Mouse (Mus musculus) adrenal gland, adult (tissue): ENCODE results near the gene Mrpl48.
A peak's percentile ranks its signal among the peaks of the same experiment; 100 is the strongest.

Source experiments
- DNase-seq, 2 experiments: peaks; one replicate each; pipeline ENCODE4 v3.0.0; 2022 to 2023; ENCODE audit warnings: low spot score in 1 of 2; ENCODE audit not compliant: inconsistent age in 2 of 2

Gene Mrpl48

DNA sequence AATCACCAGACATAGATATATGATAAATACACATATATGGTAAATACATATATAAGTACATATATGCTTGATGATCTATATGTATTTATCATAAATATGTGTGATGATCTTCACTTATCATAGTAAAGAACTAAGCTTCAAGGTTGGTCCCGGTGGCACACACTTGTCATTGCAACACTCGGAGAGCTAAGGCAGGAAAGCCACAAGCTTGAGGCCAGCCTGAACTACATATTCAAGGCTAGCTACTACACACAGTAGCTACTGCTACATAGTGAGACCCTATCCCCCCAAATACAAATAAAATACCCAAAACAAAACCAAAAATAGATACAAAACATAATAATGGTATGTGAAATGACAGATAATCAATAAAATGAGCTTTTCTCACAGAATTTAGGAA is 72.3 kb downstream of the Mrpl48 start:
- DNase-seq, result no peak

DNA sequence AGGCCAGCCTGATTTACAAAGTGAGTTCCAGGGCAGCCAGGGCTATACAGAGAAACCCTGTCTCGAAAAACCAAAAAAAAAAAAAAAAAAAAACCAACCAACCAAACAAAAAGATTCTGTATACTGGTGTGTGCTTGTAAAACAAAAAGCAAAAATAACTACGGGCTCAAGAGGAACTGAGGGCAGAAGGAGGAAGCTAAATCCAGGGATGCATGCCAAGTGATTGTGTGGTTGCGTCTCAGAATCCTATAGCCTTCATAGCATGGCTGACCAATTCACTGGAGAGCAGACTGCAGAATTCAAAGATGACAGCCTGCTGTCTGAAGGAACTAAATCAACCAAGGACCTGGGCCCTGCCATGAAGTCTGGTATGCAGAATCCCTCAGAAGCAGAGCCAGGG is 73.9 kb downstream of the Mrpl48 start:
- DNase-seq, result no peak

DNA sequence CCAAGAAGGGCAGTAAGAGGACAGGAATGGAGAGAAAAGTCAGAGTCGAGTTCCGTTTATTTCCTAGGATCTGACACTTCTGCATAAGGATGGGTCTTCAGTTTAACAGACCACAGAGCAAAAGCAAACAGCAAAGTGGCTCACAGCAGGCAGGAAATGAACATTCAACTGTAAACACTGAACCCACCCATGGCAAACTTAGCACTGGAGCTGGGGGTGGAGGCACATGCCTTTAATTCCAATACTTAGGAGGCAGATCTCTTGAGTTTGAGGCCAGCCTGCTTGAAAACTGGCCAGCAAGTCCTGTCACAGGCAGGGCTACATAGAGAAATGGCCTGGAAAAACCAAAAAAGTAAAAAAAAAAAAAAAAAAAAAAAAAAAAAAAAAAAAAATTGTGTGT is 74.6 kb downstream of the Mrpl48 start:
- no peak for DNase-seq

DNA sequence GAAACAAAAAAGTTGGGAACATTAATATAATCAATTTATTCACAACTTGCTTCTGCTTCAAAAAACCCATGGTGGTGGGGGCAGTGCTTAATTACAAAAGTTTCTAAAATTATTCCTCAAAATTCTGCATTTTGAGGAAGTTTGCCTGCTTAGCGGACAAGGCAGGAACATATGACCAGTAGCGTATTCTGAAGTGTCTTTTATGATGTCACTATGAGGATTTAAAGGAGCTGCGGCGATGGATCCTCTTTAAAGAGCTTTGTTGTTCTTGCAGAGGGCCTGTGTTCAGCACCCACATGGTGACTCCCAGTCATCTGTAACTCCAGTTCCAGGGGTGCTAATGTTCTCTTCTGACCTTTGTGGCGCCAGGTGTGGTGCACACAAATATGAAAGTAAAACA is 77.3 kb downstream of the Mrpl48 start:
- no peak for DNase-seq

DNA sequence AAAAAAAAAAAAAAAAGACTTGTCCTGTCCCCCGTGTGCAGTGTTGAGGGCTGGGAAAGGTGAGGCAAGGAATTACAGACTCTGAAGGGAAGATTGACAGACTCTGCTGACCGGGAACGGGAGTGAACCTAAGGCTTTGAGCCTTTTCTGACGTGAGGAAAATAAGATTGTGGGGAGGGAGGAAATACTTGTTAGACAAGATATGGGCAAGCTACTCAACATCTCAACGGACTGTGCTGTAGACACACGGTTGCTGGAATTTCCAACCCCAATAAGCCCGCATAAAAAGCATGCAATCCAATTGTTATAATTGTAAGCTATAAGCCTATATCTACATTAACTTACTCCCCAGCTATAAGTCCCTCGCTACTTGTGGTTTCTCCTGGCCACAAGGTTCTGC is 83.4 kb downstream of the Mrpl48 start:
- no peak for DNase-seq

DNA sequence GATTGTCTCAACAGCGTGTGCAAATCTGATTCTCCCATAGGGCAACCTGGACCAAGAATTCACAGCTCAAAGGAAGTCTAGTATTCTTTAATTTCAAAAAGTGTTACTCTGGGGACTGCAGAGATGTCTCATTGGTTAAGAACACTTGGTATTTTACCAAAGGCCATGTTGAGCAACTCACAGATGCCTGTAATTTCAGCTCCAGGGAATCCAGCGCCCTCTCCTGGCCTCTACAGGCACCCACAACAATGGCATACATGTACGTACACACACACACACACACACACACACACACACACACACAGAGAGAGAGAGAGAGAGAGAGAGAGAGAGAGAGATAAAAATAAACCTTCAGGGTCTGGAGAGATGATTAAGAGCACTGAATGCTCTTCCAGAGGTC is 85.9 kb downstream of the Mrpl48 start:
- DNase-seq, result no peak

DNA sequence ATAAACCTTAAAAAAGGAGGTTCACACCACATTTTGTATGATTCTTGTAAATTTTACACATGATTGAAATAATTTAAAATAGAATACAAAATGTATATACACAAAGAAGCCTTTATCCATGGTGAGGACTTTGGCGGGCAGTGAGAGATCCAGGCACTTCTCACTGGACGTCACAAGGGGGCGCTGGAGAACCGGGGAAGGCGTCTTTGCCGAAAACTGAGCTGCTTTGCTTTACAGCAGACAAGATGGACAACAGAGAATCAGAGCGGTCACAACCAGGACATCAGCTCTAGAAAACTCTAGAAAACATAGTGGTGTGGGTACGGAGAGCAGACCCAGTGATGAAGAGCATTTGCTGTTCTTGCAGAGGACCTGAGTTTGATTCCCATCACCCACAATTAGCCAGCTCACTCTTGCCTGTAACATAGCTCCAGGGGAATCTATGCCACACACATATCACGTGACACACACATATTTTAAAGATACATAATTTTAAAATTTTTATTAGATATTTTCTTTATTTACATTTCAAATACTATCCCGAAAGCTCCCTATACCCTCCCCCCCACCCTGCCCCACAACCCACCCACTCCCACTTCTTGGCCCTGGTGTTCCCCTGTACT is 87.3 kb downstream of the Mrpl48 start:
- peak; percentile 81 to 92 for DNase-seq

DNA sequence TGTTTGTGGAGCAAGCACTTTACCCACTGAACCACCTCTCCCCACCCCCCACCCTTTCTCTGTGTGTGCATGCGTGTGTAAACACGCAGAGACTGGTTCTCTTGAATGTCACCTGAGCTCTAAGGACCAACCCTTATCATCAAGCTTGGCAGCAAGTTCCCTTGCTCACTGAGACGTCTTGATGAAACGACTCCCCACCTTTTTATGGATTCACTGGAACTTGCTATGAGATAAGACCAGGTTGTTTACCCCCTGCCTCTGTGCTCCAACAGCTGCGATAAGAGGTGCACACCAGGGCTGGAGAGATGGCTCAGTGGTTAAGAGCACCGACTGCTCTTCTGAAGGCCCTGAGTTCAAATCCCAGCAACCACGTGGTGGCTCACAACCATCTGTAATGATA is 87.9 kb downstream of the Mrpl48 start:
- DNase-seq, result no peak

DNA sequence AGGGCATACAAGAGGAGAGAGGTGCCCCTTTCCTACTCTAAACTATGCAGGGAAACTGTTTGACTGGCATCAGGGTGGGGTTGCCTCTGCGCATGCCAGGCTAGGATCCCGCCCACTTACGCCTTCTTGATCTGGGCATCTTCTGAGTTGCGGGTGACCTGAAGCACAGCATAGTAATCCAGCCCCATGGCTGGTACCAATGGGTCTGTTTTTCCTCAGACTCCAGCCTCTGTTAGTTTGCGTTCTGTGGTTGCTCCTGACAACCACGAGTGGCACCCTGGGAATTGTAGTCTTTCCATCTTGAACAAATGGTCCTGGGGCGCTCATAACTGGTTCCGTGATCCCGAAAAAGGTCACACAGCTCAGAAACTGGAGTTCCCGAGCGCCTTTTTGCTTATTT is 93.5 kb downstream of the Mrpl48 start, which contains the start of gene Dnajb13:
Gene Dnajb13, minus strand, starts transcription at position 388 of the 400 bp plus-strand sequence.
- peak in 1 of 2 experiments; percentile 31 for DNase-seq

DNA sequence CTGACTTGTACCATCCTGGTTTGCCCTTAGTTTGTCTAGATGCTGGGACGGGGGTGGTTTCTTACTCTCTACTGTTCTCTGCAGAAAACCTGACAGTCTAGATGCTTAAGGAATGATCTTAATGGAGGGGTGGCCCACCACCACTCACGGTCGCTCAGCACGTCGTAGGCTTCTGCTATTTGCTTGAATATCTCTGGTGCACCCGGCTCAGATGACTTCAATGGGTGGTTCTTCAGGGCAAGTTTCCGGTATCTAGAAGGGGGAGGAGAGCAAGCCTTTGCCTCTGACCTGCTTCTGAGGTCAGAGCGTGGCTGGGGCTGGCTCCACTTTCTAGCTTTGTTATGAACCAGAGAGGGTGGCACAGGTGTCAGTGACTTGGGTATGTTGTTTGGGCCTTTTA is 96.5 kb downstream of the Mrpl48 start:
- no peak for DNase-seq

DNA sequence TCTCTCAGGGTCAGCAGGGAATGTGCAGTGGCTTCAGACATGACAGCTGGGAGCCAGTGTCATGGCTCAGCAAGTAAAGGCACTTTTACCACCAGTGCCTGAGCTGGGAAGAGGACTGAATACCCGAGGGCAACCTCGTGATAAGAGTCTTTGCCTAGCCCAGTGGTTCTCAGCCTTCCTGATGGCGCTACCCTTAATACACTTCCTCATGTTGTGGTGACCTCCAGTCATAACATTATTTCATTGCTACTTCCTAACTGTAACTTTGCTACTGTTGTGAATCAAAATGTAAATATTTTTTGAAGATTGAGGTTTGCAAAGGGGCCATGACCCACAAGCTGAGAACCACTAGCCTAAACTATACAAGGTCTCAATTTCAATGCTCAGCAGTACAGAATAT is 99.4 kb downstream of the Mrpl48 start:
- DNase-seq, result no peak

DNA sequence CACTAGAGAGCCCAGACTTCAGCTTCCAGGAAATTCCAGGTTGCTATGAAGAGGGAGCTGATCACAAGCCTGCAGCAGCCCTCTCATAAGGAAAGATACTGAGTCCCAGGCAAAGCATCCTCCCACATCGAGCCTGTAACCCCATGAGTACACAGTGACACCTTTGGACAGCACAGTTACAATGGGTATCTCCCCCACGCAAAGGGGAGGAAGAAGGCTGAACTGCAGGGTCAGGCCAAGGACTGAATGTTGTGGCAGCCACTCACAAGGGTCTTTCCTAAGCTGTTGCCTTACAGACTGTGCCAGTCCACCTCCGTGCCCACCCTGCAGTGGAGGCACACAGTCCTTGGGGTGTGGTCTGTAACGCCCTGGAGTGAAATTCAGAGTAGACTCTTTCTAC is 101.6 kb downstream of the Mrpl48 start:
- no peak for DNase-seq

DNA sequence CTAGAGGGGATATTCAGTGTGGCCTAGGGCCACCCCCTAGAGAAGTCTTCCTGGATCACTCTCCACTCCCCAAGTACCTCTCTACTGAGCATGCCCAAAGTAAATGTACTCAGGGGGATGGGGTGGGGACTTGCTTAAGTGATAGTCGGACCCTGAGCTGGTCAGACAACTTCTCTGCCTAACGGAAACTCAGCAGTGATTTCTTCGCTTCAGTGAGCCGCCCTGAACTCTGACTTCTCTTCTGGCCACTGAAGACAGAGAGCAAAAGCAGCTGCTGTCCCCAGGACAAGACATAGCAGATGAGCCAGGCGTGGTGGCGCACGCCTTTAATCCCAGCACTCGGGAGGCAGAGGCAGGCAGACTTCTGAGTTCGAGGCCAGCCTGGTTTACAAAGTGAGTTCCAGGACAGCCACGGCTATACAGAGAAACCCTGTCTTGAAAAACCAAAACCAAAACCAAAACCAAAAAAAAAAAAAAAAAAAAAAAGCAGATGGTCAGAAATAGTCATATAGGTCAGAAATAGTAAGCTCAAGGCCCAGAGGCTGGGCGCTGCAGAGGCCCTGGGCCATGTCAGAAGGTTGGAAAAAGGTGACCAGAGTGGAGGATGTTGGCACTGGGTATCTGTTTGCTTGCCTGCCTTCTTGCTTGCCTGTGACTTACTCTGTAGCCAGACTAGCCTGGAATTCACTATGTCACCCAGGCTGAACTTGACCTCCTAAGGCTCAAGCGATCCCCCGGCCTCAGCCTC is 103.2 kb downstream of the Mrpl48 start:
- no peak for DNase-seq

DNA sequence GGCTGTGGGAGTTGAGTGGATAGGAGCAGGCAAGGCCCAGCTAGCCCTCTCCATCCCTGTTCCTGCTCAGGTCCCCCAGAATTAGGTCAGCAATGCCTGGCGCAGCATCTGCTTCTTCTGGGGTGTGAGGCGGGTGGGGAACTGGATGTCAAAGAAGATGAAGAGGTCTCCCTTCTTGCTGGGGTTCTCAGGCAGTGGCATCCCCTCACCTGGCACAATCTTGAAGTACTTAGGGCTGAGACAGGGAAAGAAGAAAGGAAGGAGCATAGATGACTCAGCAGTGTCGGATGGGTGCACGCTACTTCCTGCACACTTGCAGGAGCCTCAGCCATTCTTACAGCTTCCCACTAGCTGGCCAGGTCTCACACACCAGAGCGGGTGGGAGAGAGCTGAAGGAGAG is 105.0 kb downstream of the Mrpl48 start:
- DNase-seq, result no peak

DNA sequence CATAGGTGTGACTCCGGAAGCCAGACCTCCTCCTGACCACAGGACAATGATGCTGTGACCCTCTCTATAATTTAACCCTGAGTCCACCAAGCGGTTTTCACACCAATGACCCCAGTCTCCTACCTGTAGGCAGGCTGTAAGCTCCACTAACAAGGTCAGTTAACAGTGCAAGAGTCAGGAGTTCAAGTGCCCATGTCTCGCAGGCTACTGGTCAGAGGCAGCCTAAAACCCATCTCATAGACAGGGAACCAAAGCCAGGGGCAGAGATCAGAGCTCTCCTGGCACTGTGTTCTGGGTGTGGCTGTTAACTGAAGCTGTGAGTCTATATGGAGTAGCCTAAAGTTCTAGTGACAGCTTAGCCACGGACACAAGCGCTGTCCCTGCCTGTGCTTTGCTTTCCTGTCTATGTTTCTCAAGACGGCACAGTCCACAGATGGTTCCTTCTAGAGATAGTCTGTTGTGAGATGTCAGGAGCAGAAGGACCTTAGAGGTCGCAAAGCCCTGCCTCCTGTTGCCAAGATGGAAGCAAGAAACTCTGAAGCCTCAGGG is 105.7 kb downstream of the Mrpl48 start:
- DNase-seq, result peak in 1 of 2 experiments; percentile 45

DNA sequence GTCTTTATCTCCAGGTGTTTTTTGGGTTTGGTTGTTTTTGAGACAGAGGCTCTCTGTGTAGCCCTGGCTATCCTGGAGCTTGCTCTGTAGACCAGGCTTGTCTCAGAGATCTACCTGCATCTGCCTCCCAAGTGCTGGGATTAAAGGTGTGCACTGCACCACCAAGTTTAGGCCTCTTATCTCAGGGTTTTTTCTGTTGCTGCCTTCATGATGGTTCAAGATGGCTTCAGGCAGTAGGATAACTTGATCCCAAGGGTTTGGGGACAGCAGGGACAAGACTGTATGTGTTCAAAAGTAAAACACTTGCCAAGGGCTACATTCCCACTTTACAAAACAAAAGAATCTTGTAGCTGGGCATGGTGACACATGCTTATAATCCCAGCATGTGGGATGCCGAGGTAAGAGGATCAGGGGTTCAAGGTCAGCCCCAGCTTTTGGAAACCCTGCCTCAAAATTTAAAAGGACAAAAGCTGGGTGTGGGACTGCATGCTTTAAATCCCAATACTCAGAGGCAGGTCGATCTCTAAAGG is 106.2 kb downstream of the Mrpl48 start:
- no peak for DNase-seq

DNA sequence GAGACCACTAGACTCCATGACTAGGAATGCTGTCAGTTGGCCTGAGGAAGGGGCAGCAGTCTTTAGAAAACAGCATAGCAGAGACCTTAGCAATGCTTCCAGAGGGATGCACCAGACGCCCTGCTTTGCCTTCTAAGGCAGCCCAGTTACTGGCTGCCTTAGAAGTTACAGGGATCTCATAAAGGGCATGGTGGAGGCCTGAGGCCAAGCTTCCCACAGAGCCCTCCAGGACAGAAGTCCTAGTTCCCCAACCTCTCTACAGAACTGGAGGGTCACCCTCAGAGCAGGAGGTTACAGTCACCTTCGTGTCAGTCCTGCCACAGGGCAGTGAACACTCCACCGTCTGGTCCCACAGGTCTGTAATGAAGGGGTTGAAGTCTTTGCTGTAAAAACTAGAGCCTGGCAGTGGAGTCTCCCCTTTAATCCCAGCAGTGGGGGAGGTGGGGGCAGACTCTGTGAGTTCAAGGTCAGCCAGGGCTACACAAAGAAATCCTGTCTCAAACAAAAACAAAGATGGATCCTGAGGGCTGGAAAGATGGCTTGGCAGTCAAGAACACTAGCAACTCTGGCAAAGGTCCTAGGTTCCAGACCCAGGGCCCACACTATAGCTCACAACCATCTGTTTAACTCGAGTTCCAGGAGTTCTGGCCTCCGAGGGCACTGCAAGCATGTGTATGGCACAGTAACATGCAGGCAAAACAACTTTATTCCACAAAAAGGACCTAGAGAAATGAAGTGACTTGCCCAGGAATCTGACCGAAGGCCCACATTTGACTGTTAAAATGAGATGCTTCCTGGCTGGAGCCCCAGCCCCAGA is 106.9 kb downstream of the Mrpl48 start:
- peak in 1 of 2 experiments; percentile 60 for DNase-seq

DNA sequence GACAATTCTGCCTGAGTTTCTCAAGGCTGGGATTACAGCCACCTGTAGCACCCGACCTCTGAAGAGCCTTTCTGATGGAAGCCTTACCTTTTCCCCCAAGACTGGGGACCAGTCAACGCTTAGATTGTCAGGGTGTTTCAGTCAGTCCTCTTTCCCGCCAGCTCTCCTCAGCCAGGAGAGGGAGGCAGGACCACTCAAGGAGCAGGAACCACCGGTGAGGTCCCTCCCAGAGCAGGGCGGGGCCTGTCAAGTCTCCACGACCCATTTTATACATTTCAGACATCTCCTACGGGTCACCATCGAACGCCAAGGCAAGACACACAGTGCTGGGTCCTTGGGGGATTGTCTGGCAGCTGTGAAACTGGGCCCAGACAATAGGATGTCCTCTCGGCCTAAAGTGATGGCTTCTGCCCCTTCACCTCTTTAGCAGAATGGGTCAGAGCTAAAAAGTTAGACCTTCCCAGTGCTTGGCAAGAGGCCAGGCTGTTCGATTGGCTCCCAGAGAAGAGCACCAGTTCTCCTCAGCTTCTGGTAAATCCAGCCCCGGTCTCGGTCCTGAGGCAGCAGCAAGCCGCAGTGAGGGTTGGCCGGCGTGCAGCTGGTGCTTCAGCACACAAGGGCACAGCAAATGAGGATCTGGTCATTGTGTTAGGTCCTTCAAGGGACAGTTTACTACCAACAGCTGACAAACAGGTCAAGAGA is 107.7 kb downstream of the Mrpl48 start:
- peak in 1 of 2 experiments; percentile 64 for DNase-seq

DNA sequence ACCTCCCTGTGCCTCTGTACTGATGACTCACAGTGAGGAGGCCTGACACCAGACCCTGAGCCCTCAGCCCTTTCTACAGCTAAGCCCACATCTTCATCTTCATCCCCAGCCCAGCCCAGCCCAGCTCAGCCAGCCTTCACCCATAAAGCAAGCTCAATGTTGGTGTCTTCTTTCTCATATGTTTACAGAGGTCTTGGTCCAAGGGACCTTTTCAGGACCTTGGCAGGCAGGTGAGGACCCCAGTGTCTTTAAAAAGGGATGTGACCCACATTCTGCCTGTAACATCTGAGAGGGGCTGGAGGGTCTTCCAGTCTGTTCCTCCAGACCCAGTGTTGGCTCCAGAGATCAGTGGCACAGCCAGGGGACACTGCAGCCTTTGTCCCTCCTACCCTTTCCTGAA is 108.6 kb downstream of the Mrpl48 start:
- DNase-seq, result peak in 1 of 2 experiments; percentile 24

DNA sequence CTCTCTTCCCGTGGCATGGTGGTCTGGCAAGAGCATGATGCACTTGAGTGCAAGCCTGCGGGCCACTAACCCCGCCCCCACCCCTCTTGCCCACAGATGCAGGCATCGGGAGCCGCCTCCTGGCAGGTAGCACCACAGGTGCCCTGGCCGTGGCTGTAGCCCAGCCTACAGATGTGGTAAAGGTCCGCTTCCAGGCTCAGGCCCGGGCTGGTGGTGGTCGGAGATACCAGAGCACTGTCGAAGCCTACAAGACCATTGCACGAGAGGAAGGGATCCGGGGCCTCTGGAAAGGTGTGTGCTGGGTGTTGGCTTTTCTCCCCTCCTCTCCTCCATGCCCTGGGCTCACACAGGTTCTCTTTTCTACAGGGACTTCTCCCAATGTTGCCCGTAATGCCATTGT is 110.1 kb downstream of the Mrpl48 start:
- no peak for DNase-seq

DNA sequence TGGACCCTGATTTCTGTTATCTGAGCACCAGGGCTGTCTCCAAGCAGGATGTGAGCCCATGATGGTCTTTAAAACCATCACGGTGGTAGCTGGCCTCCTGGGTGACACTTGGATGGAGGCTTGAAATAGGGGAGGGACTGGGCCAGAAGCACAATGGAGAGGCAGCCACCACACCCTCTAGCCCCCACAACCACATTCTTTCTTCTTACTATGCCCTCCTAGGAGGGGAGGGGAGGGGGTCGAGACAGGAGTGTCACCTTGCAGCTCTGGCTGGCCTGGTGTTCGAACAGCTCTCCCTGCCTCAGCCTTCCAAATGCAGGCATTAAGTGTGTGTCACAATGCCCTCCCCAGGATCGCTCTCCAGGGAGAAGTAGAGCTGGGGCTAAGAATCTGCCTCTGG is 110.7 kb downstream of the Mrpl48 start:
- DNase-seq, result peak in 1 of 2 experiments; percentile 51
